Mouse (Mus musculus): ENCODE measurements at regions not wholly inside any gene's neighbourhood (a gene's known extent, or its start where the extent isn't known, plus 50 kb on each side); places are given as distances from the start of the nearest gene placed in this dataset.
"Not testable (repeated sequence)": the region's sequence is repeated elsewhere in the genome, so short reads cannot be mapped to it uniquely, and the experiment has no call there.

DNA sequence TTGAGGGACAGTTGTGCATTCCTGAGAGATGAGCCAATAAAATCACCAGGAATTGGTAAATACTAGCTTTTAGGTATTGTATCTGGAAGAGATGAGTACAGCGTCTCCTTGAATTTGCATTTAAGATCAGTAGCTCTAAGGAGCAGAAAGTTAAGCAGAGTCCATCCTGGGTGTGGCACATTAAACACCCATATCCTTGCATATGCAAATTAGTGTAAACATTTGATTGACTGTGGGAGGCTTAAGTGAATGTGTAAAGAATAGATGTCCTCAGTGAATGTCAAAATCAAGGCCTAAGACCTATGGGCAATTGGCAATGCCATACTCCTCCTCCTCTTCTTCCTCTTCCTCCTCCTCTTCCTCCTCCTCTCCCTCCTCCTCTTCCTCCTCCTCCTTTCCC is 229.4 kb downstream of the Cd47 start:
- 92% methylated on average over 1 of the region's 1 CpGs for WGBS
- Histone ChIP-seq H3K36me3 (ENCODE audit: control insufficient read depth, insufficient read depth, low read length) (no peaks in the 10 kb centered on the region), H3K27ac (ENCODE audit: low read length) (no peak overlapping the region), H3K9ac (ENCODE audit: low read length) (no peak overlapping the region), H3K4me2 (ENCODE audit: low read depth, low read length) (no peak overlapping the region), H3K27me3 (ENCODE audit: control insufficient read depth, insufficient read depth, low read length) (no peaks in the 10 kb centered on the region), H3K4me1 (ENCODE audit: control insufficient read depth, insufficient read depth, low read length) (peaks cover 4% of the 10 kb centered on the region), H3K9me3 (replicated peaks; ENCODE audit: control insufficient read depth, low read length) (no peaks in the 10 kb centered on the region), H3K4me3 (replicated peaks; ENCODE audit: low read length) (no peak overlapping the region)
- no peak for ATAC-seq (ENCODE audit: insufficient read depth, low FRiP score)

DNA sequence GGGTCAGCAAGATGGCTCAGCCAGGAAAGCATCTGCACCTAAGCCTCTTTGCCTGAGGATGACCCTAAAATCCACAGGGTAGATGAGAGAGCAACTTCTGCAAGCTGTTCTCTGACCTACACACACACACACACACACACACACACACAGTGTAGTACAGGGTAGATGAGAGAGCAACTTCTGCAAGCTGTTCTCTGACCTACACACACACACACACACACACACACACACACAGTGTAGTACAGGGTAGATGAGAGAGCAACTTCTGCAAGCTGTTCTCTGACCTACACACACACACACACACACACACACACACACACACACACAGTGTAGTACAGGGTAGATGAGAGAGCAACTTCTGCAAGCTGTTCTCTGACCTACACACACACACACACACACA is 230.0 kb downstream of the Cd47 start:
- ATAC-seq (ENCODE audit: insufficient read depth, low FRiP score) = peak; percentile 76
- H3K4me1 ChIP-seq (ENCODE audit: control insufficient read depth, insufficient read depth, low read length); H3K9me3 ChIP-seq (replicated peaks; ENCODE audit: control insufficient read depth, low read length): not testable (repeated sequence)

DNA sequence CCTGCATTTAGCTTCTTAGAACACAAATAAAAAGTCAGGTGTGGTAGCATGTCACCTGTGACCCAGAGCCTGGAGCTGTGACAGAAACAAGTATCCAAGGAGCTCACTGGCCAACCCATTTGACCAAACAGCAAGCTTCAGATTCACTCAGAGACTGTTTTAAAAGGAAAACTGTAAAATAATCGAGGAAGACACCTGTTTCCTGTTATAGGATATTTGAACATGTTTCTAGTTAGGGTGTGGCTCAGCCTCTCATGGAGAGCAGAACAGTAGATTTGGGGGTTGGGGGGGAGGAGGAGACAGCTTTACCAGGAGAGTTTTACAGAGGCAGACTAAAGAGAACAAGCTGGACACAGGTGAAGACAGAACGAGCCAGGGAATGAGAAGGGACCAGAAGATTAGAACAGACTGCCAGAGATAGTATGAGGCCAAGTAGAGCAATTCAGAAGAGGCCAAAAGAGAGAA is 230.6 kb downstream of the Cd47 start:
- no peak overlapping the region for H3K4me2 ChIP-seq (ENCODE audit: low read depth, low read length)
- no peak overlapping the region for H3K9ac ChIP-seq (ENCODE audit: low read length)
- no peaks in the 10 kb centered on the region for H3K27me3 ChIP-seq (ENCODE audit: control insufficient read depth, insufficient read depth, low read length)
- no peak overlapping the region for H3K4me3 ChIP-seq (replicated peaks; ENCODE audit: low read length)
- 27% methylated on average over 2 of the region's 2 CpGs for WGBS
- H3K4me1 ChIP-seq (ENCODE audit: control insufficient read depth, insufficient read depth, low read length) = peaks cover 4% of the 10 kb centered on the region
- H3K36me3 ChIP-seq (ENCODE audit: control insufficient read depth, insufficient read depth, low read length) = no peaks in the 10 kb centered on the region
- H3K27ac ChIP-seq (ENCODE audit: low read length) = no peak overlapping the region; the same call in 1 of the 2 replicates
- no peaks in the 10 kb centered on the region for H3K9me3 ChIP-seq (replicated peaks; ENCODE audit: control insufficient read depth, low read length)
- peak; percentile 22; the same call in 1 of the 2 replicates for ATAC-seq (ENCODE audit: insufficient read depth, low FRiP score)

More for the DNA sequence above, 230.0 kb downstream of the Cd47 start:
- H3K4me2 ChIP-seq (ENCODE audit: low read depth, low read length); H3K27ac ChIP-seq (ENCODE audit: low read length); H3K36me3 ChIP-seq (ENCODE audit: control insufficient read depth, insufficient read depth, low read length); H3K4me3 ChIP-seq (replicated peaks; ENCODE audit: low read length); H3K9ac ChIP-seq (ENCODE audit: low read length); H3K27me3 ChIP-seq (ENCODE audit: control insufficient read depth, insufficient read depth, low read length): not testable (repeated sequence)

DNA sequence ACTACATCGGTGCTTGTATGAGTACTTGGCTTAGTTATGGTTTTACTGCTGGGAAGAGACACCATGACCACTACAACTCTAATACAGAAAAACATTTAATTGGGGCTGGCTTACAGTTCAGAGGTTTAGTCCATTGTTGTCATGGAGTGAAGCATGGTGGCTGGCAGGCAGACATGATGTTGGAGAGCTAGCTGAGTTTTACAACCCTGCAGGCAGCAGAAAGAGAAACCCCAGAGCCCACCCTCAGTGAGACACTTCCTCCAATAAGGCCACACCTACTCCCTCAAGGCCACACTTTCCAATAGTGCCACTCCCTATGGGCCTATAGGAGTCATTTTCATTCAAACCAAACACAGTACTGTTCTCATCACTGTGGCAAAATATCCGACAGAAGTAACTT is 232.5 kb downstream of the Cd47 start:
- Histone ChIP-seq H3K4me3 (replicated peaks; ENCODE audit: low read length) (no peak overlapping the region), H3K27me3 (ENCODE audit: control insufficient read depth, insufficient read depth, low read length) (no peaks in the 10 kb centered on the region), H3K36me3 (ENCODE audit: control insufficient read depth, insufficient read depth, low read length) (no peaks in the 10 kb centered on the region), H3K4me1 (ENCODE audit: control insufficient read depth, insufficient read depth, low read length) (no peaks in the 10 kb centered on the region; the same call in 1 of the 2 replicates), H3K4me2 (ENCODE audit: low read depth, low read length) (no peak overlapping the region), H3K9ac (ENCODE audit: low read length) (no peak overlapping the region), H3K9me3 (replicated peaks; ENCODE audit: control insufficient read depth, low read length) (no peaks in the 10 kb centered on the region), H3K27ac (ENCODE audit: low read length) (no peak overlapping the region)
- WGBS = 67% methylated on average over 2 of the region's 2 CpGs
- ATAC-seq (ENCODE audit: insufficient read depth, low FRiP score) = no peak

DNA sequence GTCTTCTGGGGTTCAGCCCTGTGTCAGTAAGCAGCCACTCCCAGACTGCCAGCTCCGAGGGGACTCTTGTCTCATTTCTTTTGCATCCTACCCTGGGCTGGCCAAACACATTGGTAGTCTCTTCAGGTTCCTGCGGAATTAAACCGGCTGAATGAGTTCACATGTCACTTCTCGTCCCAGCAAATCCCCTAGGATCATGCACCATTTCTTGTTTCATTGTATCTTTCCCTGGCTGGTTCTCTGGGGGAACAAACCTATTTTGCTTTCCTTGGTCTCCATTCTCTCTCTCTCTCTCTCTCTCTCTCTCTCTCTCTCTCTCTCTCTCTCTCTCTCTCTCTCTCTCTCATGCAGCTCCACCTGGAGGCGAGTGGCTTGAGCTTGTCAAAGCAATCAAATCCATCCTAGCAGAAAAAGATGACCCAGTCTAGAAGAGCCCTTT is 236.0 kb downstream of the Cd47 start:
- 48% methylated on average over 5 of the region's 5 CpGs for WGBS

DNA sequence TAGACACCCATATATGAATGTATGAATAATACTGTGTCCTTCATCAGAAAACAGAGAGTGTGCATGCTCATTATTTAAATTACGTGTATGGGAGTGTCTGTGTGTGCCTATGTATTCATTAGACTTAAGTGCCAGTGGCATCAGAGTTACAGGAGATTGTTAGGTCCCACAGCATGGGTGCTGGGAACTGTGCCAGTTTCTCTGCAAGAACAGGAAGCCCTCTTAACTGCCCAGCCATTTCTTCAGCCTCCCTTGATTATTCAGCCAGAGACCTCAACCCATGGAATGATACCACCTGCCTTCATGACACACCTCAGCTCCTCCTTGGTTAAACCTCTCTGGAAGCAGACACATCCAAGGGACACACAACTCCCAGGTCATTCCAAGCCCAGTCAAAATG is 243.8 kb downstream of the Cd47 start:
- WGBS = 90% methylated on average over 1 of the region's 1 CpGs
- Histone ChIP-seq H3K9me3 (replicated peaks; ENCODE audit: control insufficient read depth, low read length) (no peaks in the 10 kb centered on the region), H3K4me2 (ENCODE audit: low read depth, low read length) (no peak overlapping the region), H3K9ac (ENCODE audit: low read length) (no peak overlapping the region), H3K27ac (ENCODE audit: low read length) (no peak overlapping the region), H3K4me1 (ENCODE audit: control insufficient read depth, insufficient read depth, low read length) (no peaks in the 10 kb centered on the region), H3K36me3 (ENCODE audit: control insufficient read depth, insufficient read depth, low read length) (no peaks in the 10 kb centered on the region), H3K4me3 (replicated peaks; ENCODE audit: low read length) (no peak overlapping the region), H3K27me3 (ENCODE audit: control insufficient read depth, insufficient read depth, low read length) (no peaks in the 10 kb centered on the region)
- no peak for ATAC-seq (ENCODE audit: insufficient read depth, low FRiP score)

More for the DNA sequence above, 236.0 kb downstream of the Cd47 start:
- Histone ChIP-seq H3K4me1 (ENCODE audit: control insufficient read depth, insufficient read depth, low read length) (no peaks in the 10 kb centered on the region), H3K27me3 (ENCODE audit: control insufficient read depth, insufficient read depth, low read length) (no peaks in the 10 kb centered on the region), H3K36me3 (ENCODE audit: control insufficient read depth, insufficient read depth, low read length) (no peaks in the 10 kb centered on the region), H3K4me2 (ENCODE audit: low read depth, low read length) (no peak overlapping the region), H3K9me3 (replicated peaks; ENCODE audit: control insufficient read depth, low read length) (no peaks in the 10 kb centered on the region), H3K4me3 (replicated peaks; ENCODE audit: low read length) (no peak overlapping the region), H3K27ac (ENCODE audit: low read length) (no peak overlapping the region), H3K9ac (ENCODE audit: low read length) (no peak overlapping the region)
- ATAC-seq (ENCODE audit: insufficient read depth, low FRiP score) = no peak

DNA sequence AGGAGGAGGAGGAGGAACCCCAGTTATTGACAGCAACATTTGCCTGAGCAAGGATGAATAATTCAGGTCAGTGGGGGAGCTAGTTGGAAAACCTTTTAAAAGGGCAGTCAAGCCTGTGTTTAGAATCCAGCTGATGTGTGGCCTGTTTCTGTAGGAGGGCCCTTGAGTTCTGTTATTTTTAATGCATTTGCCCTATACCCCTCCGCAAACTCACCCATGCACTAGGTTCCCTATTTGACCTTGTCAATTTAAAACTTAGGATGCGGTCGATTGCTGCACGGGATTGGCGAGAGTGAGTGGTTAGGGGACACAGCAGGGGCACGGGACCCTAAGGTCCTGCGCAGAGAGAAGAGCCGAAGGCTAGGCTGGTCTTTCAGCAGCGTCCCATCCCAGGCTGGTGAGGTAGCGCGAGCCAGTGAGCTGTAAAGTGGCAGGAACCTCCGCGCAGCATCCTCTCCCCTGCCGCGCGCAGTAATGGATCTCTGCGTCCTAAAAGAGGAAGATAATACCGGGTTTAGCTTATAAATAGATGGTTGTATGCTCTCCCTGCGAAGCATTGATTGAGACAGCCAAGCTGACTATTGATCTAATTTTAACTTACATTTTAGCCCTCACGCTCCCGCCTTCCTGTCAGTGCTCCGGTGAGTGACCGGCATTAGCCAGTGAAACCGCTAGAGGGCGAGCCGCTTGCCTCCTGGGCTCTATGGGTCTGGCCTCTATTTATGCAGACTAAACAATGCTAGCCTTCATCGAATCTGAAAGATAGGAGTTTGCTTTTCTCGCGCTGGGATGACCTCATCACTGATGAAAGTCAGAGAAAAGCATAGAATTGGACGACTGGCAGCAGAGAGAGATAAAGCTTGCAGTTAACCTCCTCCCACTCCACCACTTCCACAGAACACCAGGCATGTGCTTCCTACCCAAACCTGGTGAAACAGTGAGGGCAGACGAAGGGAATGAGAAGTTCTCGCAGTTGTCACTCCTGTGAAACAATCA is 245.5 kb downstream of the Cd47 start:
- no peaks in the 10 kb centered on the region for H3K9me3 ChIP-seq (replicated peaks; ENCODE audit: control insufficient read depth, low read length)
- H3K4me1 ChIP-seq (ENCODE audit: control insufficient read depth, insufficient read depth, low read length) = no peaks in the 10 kb centered on the region
- H3K4me3 ChIP-seq (replicated peaks; ENCODE audit: low read length) = peak overlapping the region; percentile 38
- peak; percentile 80; the same call in 1 of the 2 replicates for ATAC-seq (ENCODE audit: insufficient read depth, low FRiP score)
- 13% methylated on average over 32 of the region's 32 CpGs for WGBS
- no peak overlapping the region for H3K27ac ChIP-seq (ENCODE audit: low read length)
- no peak overlapping the region; the same call in 1 of the 2 replicates for H3K9ac ChIP-seq (ENCODE audit: low read length)
- no peaks in the 10 kb centered on the region for H3K36me3 ChIP-seq (ENCODE audit: control insufficient read depth, insufficient read depth, low read length)
- peak overlapping the region; percentile 57 for H3K4me2 ChIP-seq (ENCODE audit: low read depth, low read length)
- no peaks in the 10 kb centered on the region for H3K27me3 ChIP-seq (ENCODE audit: control insufficient read depth, insufficient read depth, low read length)

DNA sequence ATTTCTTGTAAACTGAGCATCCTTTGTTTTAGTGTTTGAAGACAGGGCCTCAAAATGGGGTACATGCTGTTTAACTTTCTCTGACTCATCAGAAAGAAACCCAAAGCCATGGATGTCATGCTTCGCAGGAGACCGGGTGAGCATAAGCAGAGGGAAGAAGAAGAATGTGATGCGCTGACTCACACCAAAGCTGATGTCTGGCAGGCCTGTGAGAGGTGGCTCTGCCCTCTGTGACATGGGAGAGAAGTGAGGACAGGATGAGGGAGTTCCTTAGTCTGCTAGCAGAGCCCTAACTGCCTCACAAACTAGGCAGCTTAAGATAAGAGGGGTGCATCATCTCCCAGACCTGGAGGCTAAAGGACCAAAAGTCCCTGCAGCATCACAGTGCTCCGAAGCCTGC is 263.2 kb downstream of the Cd47 start:
- no peak overlapping the region for H3K4me3 ChIP-seq (replicated peaks; ENCODE audit: low read length)
- H3K4me1 ChIP-seq (ENCODE audit: control insufficient read depth, insufficient read depth, low read length) = no peaks in the 10 kb centered on the region
- ATAC-seq (ENCODE audit: insufficient read depth, low FRiP score) = no peak

DNA sequence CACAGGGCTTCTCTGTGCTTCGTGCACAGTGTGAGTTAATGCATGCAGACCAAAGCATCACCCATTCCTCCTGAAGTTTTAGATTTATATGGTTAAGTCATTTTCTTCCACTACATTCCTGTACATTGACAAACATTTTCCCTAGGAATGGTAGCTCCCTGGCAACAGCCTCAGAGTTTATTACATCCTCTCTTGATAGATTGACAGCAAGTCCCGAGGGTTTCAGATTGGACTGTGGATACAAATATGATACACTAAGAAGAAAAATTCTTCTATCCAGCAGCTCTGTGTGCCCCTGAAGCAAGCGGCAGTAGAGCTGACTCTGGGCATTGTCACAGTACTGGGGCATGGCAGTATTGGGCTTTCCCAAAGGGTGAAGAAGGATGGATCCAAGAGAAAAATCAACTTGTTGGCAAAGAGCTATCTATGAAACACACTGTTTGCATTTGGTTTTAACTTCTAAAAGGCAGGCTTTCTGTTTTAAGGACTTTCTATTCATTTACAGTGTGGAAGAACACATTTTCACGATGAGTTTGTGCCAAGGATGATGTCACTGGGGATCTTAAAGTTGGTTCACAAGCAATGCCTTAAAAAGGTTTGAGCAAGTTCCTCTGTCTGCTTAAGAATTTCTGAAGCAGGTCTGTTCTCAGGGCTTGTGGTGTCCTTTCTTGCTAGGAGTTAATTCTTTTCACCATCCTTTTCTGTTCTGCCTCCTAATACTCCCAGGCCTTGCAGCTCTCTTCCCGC is 265.2 kb downstream of the Cd47 start:
- ATAC-seq (ENCODE audit: insufficient read depth, low FRiP score) = no peak
- H3K27me3 ChIP-seq (ENCODE audit: control insufficient read depth, insufficient read depth, low read length) = no peaks in the 10 kb centered on the region
- H3K9ac ChIP-seq (ENCODE audit: low read length) = no peak overlapping the region
- H3K9me3 ChIP-seq (replicated peaks; ENCODE audit: control insufficient read depth, low read length) = no peaks in the 10 kb centered on the region
- 69% methylated on average over 5 of the region's 5 CpGs for WGBS
- H3K27ac ChIP-seq (ENCODE audit: low read length) = peak overlapping the region; percentile 39; the same call in 1 of the 2 replicates
- H3K36me3 ChIP-seq (ENCODE audit: control insufficient read depth, insufficient read depth, low read length) = no peaks in the 10 kb centered on the region
- H3K4me1 ChIP-seq (ENCODE audit: control insufficient read depth, insufficient read depth, low read length) = no peaks in the 10 kb centered on the region
- H3K4me3 ChIP-seq (replicated peaks; ENCODE audit: low read length) = no peak overlapping the region
- H3K4me2 ChIP-seq (ENCODE audit: low read depth, low read length) = no peak overlapping the region

More for the DNA sequence above, 263.2 kb downstream of the Cd47 start:
- Histone ChIP-seq H3K27me3 (ENCODE audit: control insufficient read depth, insufficient read depth, low read length) (no peaks in the 10 kb centered on the region), H3K9ac (ENCODE audit: low read length) (no peak overlapping the region), H3K9me3 (replicated peaks; ENCODE audit: control insufficient read depth, low read length) (no peaks in the 10 kb centered on the region), H3K36me3 (ENCODE audit: control insufficient read depth, insufficient read depth, low read length) (no peaks in the 10 kb centered on the region), H3K4me2 (ENCODE audit: low read depth, low read length) (no peak overlapping the region), H3K27ac (ENCODE audit: low read length) (no peak overlapping the region)
- 63% methylated on average over 4 of the region's 4 CpGs for WGBS

Measured in stomach, embryonic 16.5 days (tissue).